Mouse (Mus musculus) embryonic stem cell, embryonic (primary cell): Measurements from ENCODE around the gene Wnt11.

Experiments used
- CTCF ChIA-PET, 4 experiments: fragments of 300-600 bp in 2 of 4; fragments of 350-600 bp in 2 of 4; sonication (Branson Sonifier 250); formaldehyde crosslinking; loops; one replicate each; lab custom pipeline; 2022; ENCODE audit warnings: inconsistent platforms in 2 of 4; lab: Charles Lee
- POLR2A ChIA-PET, 4 experiments: fragments of 300-600 bp in 2 of 4; fragments of 350-600 bp in 2 of 4; sonication (Branson Sonifier 250); formaldehyde crosslinking; loops; one replicate each; lab custom pipeline; 2022; ENCODE audit warnings: antibody characterized with exemption in 4 of 4, inconsistent platforms in 1 of 4; lab: Charles Lee

Wnt11 gene

GRCm38 (mm10) chr7:98834711-98835321 is at the start of gene Wnt11:
Wnt11 (plus strand) TSS chr7:98835112.
- ChIA-PET POLR2A (interaction anchor here in 3 of 4 experiments (1.0 to 3.6 kb wide), 8 partner anchors 11 to 94 kb away, joined by 3 to 26 read pairs (median 4); no protein-coding TSS in a partner anchor), CTCF (interaction anchor here (0.5 to 2.6 kb wide), 8 partner anchors 10 to 394 kb away, joined by 3 to 10 read pairs (median 4); no protein-coding TSS in a partner anchor)

- ChIA-PET CTCF (no interaction called here), POLR2A (no interaction called here)
Measured at GRCm38 (mm10) chr7:98786792-98787612, 47.9 kb upstream of the Wnt11 start.

- ChIA-PET CTCF (interaction anchor here (0.6 to 1.8 kb wide), 9 partner anchors 9 to 410 kb away, joined by 3 to 8 read pairs (median 4); no protein-coding TSS in a partner anchor), POLR2A (interaction anchor here in 3 of 4 experiments (0.7 to 1.6 kb wide), 6 partner anchors 9 to 24 kb away, joined by 3 to 7 read pairs (median 4); no protein-coding TSS in a partner anchor)
Measured at GRCm38 (mm10) chr7:98788721-98789120, 46.2 kb upstream of the Wnt11 start.

GRCm38 (mm10) chr7:98789121-98789520 is 45.8 kb upstream of the Wnt11 start:
- POLR2A ChIA-PET, result interaction anchor here in 3 of 4 experiments (0.7 to 1.6 kb wide), 6 partner anchors 8 to 24 kb away, joined by 3 to 7 read pairs (median 4); no protein-coding TSS in a partner anchor
- CTCF ChIA-PET, result interaction anchor here in 3 of 4 experiments (0.6 to 1.8 kb wide), 6 partner anchors 10 to 236 kb away, joined by 3 to 8 read pairs (median 6); no protein-coding TSS in a partner anchor

GRCm38 (mm10) chr7:98791864-98792263 is 43.0 kb upstream of the Wnt11 start:
- ChIA-PET CTCF (interaction anchor here in 2 of 4 experiments (0.9 to 1.0 kb wide), 2 partner anchors 13 to 17 kb away, joined by 3 read pairs; no protein-coding TSS in a partner anchor), POLR2A (interaction anchor here in 3 of 4 experiments (0.6 to 1.7 kb wide), 3 partner anchors 8 to 215 kb away, joined by 3 to 6 read pairs (median 3); no protein-coding TSS in a partner anchor)

- ChIA-PET CTCF (interaction anchor here in 1 of 4 experiments (1.0 kb wide), 1 partner anchor 15 kb away, joined by 3 read pairs; no protein-coding TSS in a partner anchor), POLR2A (interaction anchor here in 2 of 4 experiments (0.7 to 1.2 kb wide), 2 partner anchors 21 kb away, joined by 3 read pairs; no protein-coding TSS in a partner anchor)
Measured at GRCm38 (mm10) chr7:98793811-98794210, 41.1 kb upstream of the Wnt11 start.

GRCm38 (mm10) chr7:98794444-98794843 is 40.5 kb upstream of the Wnt11 start:
- ChIA-PET CTCF (no interaction called here), POLR2A (interaction anchor here in 2 of 4 experiments (0.7 to 1.2 kb wide), 2 partner anchors 21 to 22 kb away, joined by 3 read pairs; no protein-coding TSS in a partner anchor)

- ChIA-PET POLR2A (interaction anchor here in 2 of 4 experiments (0.5 to 1.1 kb wide), 4 partner anchors 11 to 915 kb away, joined by 3 to 4 read pairs (median 3); no protein-coding TSS in a partner anchor), CTCF (interaction anchor here in 3 of 4 experiments (0.7 to 1.2 kb wide), 3 partner anchors 11 to 466 kb away, joined by 3 read pairs; no protein-coding TSS in a partner anchor)
Measured at GRCm38 (mm10) chr7:98795637-98796036, 39.3 kb upstream of the Wnt11 start.

- ChIA-PET POLR2A (interaction anchor here in 2 of 4 experiments (0.6 to 1.1 kb wide), 3 partner anchors 9 to 84 kb away, joined by 3 to 5 read pairs (median 3); no protein-coding TSS in a partner anchor), CTCF (interaction anchor here in 1 of 4 experiments (0.6 to 1.0 kb wide), 2 partner anchors 20 to 28 kb away, joined by 3 to 6 read pairs; no protein-coding TSS in a partner anchor)
Measured at GRCm38 (mm10) chr7:98797347-98798133, 37.4 kb upstream of the Wnt11 start.

GRCm38 (mm10) chr7:98798134-98798417 is 36.8 kb upstream of the Wnt11 start:
- CTCF ChIA-PET, result interaction anchor here in 1 of 4 experiments (1.0 kb wide), 1 partner anchor 21 kb away, joined by 3 read pairs; no protein-coding TSS in a partner anchor
- POLR2A ChIA-PET, result interaction anchor here in 1 of 4 experiments (0.8 kb wide), 1 partner anchor 10 kb away, joined by 7 read pairs; no protein-coding TSS in a partner anchor

- ChIA-PET POLR2A (interaction anchor here (0.7 to 2.4 kb wide), 11 partner anchors 9 to 38 kb away, joined by 3 to 10 read pairs (median 3); no protein-coding TSS in a partner anchor), CTCF (interaction anchor here in 1 of 4 experiments (1.1 to 1.6 kb wide), 4 partner anchors 21 to 564 kb away, joined by 3 to 6 read pairs (median 4); no protein-coding TSS in a partner anchor)
Measured at GRCm38 (mm10) chr7:98800435-98800834, 34.5 kb upstream of the Wnt11 start.

GRCm38 (mm10) chr7:98801086-98801485 is 33.8 kb upstream of the Wnt11 start:
- CTCF ChIA-PET, result interaction anchor here in 2 of 4 experiments (1.1 to 1.6 kb wide), 5 partner anchors 22 to 563 kb away, joined by 3 to 6 read pairs (median 3); no protein-coding TSS in a partner anchor
- POLR2A ChIA-PET, result interaction anchor here (0.7 to 2.4 kb wide), 12 partner anchors 10 to 98 kb away, joined by 3 to 10 read pairs (median 3); partner anchors contain the start of gene Thap12 (in 1 of the 4)

GRCm38 (mm10) chr7:98803181-98803580 is 31.7 kb upstream of the Wnt11 start:
- ChIA-PET POLR2A (interaction anchor here in 1 of 4 experiments (1.8 kb wide), 1 partner anchor 11 kb away, joined by 4 read pairs; no protein-coding TSS in a partner anchor), CTCF (interaction anchor here in 1 of 4 experiments (1.3 to 1.4 kb wide), 2 partner anchors 24 to 29 kb away, joined by 3 to 4 read pairs; no protein-coding TSS in a partner anchor)

- POLR2A ChIA-PET, result interaction anchor here in 1 of 4 experiments (0.5 to 1.1 kb wide), 2 partner anchors 33 to 555 kb away, joined by 3 read pairs; no protein-coding TSS in a partner anchor
- CTCF ChIA-PET, result no interaction called here
Measured at GRCm38 (mm10) chr7:98804841-98805772, 29.8 kb upstream of the Wnt11 start.

GRCm38 (mm10) chr7:98806961-98807360 is 28.0 kb upstream of the Wnt11 start:
- CTCF ChIA-PET, result interaction anchor here in 1 of 4 experiments (0.6 to 0.9 kb wide), 2 partner anchors 156 to 583 kb away, joined by 3 to 4 read pairs; no protein-coding TSS in a partner anchor
- POLR2A ChIA-PET, result interaction anchor here in 3 of 4 experiments (0.6 to 1.4 kb wide), 6 partner anchors 9 to 50 kb away, joined by 3 to 4 read pairs (median 3); no protein-coding TSS in a partner anchor

GRCm38 (mm10) chr7:98809372-98809771 is 25.5 kb upstream of the Wnt11 start:
- CTCF ChIA-PET, result no interaction called here
- POLR2A ChIA-PET, result interaction anchor here in 1 of 4 experiments (0.6 kb wide), 1 partner anchor 13 kb away, joined by 3 read pairs; no protein-coding TSS in a partner anchor
